Mouse (Mus musculus) right cerebral cortex, adult 18-20 months (tissue): ENCODE data around the gene Aqr.

Experiments
- DNase-seq: peaks from one replicate; pipeline ENCODE4 v3.0.0; 2022; ENCODE audit warnings: mixed read lengths

The Aqr gene

GRCm38 (mm10) chr2:114059608-114060007 lies 127.2 kb downstream of the Aqr start:
- no peak for DNase-seq

- DNase-seq: no peak
Measured at GRCm38 (mm10) chr2:114058226-114058796, 128.5 kb downstream of the Aqr start.

DNA sequence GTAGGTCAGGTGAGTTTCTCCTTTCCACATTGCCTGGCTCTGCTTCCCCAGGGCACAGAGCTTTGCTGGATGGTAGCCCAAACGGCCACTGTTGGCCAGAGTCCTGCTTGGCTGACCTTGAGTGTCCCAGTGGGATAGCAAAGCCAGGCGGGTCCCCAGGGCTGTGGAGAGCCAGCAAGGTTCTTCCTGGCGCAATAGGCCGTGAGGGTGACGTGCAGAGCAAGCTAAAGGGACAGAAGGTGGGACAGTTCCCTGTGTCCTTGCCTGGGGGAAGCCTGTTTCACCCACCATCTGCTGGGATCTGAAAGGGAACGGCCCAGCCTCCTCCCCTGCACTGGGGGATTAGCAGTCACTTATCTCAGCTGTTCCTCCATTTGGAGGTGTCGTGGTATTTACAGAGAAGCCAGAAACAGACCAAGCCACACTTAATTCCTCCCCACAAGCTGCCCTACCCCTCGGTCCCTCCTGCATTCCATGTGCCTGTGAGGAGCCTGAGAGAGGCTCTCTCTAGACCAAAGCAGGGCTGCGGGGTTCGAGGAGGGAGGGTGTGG lies 129.4 kb downstream of the Aqr start:
- no peak for DNase-seq

DNA sequence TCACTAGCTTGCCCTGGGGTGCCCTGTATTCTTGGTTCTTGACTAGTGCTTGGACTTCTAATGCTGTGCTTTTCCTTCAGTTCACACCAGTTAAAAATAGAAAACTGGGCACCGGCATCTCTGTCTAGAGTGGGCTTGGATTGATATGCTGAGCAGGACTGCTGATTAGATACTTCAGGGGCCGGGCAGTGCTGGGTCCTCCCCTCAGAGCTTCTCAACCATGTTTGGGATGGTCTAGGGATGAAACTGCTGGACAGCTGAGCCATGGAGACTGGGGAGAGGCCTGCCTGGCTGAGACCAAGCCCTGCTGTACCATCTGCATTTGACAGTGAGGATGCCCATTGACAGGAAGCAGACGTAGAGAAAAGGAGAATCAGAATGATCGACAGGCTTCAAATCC lies 132.7 kb downstream of the Aqr start:
- no peak for DNase-seq

- no peak for DNase-seq
Measured at GRCm38 (mm10) chr2:114052696-114053598, 133.9 kb downstream of the Aqr start, which contains the start of gene Actc1. Gene Actc1 (minus strand): TSS chr2:114053548.

GRCm38 (mm10) chr2:114051871-114052241 lies 135.0 kb downstream of the Aqr start:
- DNase-seq: no peak
